Mouse (Mus musculus): ENCODE measurements at regions not wholly inside any gene's neighbourhood (a gene's known extent, or its start where the extent isn't known, plus 50 kb on each side); places are given as distances from the start of the nearest gene placed in this dataset.
A peak's percentile ranks its signal among the peaks of the same experiment; 100 is the strongest.

GRCm38 (mm10) chr4:137216908-137217497, 60.3 kb upstream of the Wnt4 start:
- Histone ChIP-seq H3K27me3 (ENCODE audit: control insufficient read depth, insufficient read depth, low read length) (no peaks in the 10 kb centered on the region), H3K4me2 (replicated peaks; ENCODE audit: low read depth, low read length) (no peak overlapping the region), H3K4me1 (ENCODE audit: control insufficient read depth, insufficient read depth, low read length) (peaks cover 11% of the 10 kb centered on the region), H3K4me3 (ENCODE audit: low read length) (no peak overlapping the region), H3K9me3 (ENCODE audit: control insufficient read depth, low read length) (no peaks in the 10 kb centered on the region), H3K27ac (ENCODE audit: low read depth, low read length) (no peak overlapping the region), H3K36me3 (ENCODE audit: control insufficient read depth, insufficient read depth, low read length) (no peaks in the 10 kb centered on the region), H3K9ac (ENCODE audit: low read depth, low read length) (no peak overlapping the region)
- ATAC-seq (ENCODE audit: low FRiP score, low TSS enrichment), result peak; percentile 90
- WGBS, result 28% methylated on average over 9 of the region's 9 CpGs

- Histone ChIP-seq H3K4me3 (ENCODE audit: low read length) (no peak overlapping the region), H3K4me2 (replicated peaks; ENCODE audit: low read depth, low read length) (no peak overlapping the region), H3K27me3 (ENCODE audit: control insufficient read depth, insufficient read depth, low read length) (no peaks in the 10 kb centered on the region), H3K36me3 (ENCODE audit: control insufficient read depth, insufficient read depth, low read length) (no peaks in the 10 kb centered on the region), H3K27ac (ENCODE audit: low read depth, low read length) (no peak overlapping the region), H3K4me1 (ENCODE audit: control insufficient read depth, insufficient read depth, low read length) (peaks cover 20% of the 10 kb centered on the region), H3K9me3 (ENCODE audit: control insufficient read depth, low read length) (no peaks in the 10 kb centered on the region), H3K9ac (ENCODE audit: low read depth, low read length) (no peak overlapping the region)
- no peak for ATAC-seq (ENCODE audit: low FRiP score, low TSS enrichment)
- 73% methylated on average over 8 of the region's 8 CpGs for WGBS
Measured at GRCm38 (mm10) chr4:137214573-137214972, 62.7 kb upstream of the Wnt4 start.

GRCm38 (mm10) chr4:137212846-137213245, 64.4 kb upstream of the Wnt4 start:
- 37% methylated on average over 9 of the region's 9 CpGs for WGBS
- no peaks in the 10 kb centered on the region for H3K36me3 ChIP-seq (ENCODE audit: control insufficient read depth, insufficient read depth, low read length)
- no peak overlapping the region for H3K9ac ChIP-seq (ENCODE audit: low read depth, low read length)
- peaks cover 24% of the 10 kb centered on the region for H3K4me1 ChIP-seq (ENCODE audit: control insufficient read depth, insufficient read depth, low read length)
- H3K4me2 ChIP-seq (replicated peaks; ENCODE audit: low read depth, low read length), result no peak overlapping the region
- no peak overlapping the region for H3K27ac ChIP-seq (ENCODE audit: low read depth, low read length)
- H3K27me3 ChIP-seq (ENCODE audit: control insufficient read depth, insufficient read depth, low read length), result no peaks in the 10 kb centered on the region
- no peak overlapping the region for H3K4me3 ChIP-seq (ENCODE audit: low read length)
- no peaks in the 10 kb centered on the region for H3K9me3 ChIP-seq (ENCODE audit: control insufficient read depth, low read length)
- ATAC-seq (ENCODE audit: low FRiP score, low TSS enrichment), result peak; percentile 32

GRCm38 (mm10) chr4:137212106-137212505, 65.2 kb upstream of the Wnt4 start:
- H3K4me1 ChIP-seq (ENCODE audit: control insufficient read depth, insufficient read depth, low read length), result peaks cover 25% of the 10 kb centered on the region
- WGBS, result 34% methylated on average over 14 of the region's 14 CpGs
- no peak overlapping the region for H3K4me2 ChIP-seq (replicated peaks; ENCODE audit: low read depth, low read length)
- no peak overlapping the region; the same call in 1 of the 2 replicates for H3K27ac ChIP-seq (ENCODE audit: low read depth, low read length)
- no peak for ATAC-seq (ENCODE audit: low FRiP score, low TSS enrichment)
- H3K36me3 ChIP-seq (ENCODE audit: control insufficient read depth, insufficient read depth, low read length), result no peaks in the 10 kb centered on the region
- no peak overlapping the region for H3K4me3 ChIP-seq (ENCODE audit: low read length)
- no peaks in the 10 kb centered on the region for H3K9me3 ChIP-seq (ENCODE audit: control insufficient read depth, low read length)
- no peaks in the 10 kb centered on the region for H3K27me3 ChIP-seq (ENCODE audit: control insufficient read depth, insufficient read depth, low read length)
- no peak overlapping the region for H3K9ac ChIP-seq (ENCODE audit: low read depth, low read length)

GRCm38 (mm10) chr4:137211288-137211687, 66.0 kb upstream of the Wnt4 start:
- no peak overlapping the region for H3K9ac ChIP-seq (ENCODE audit: low read depth, low read length)
- no peak overlapping the region for H3K4me3 ChIP-seq (ENCODE audit: low read length)
- ATAC-seq (ENCODE audit: low FRiP score, low TSS enrichment), result no peak
- no peaks in the 10 kb centered on the region for H3K9me3 ChIP-seq (ENCODE audit: control insufficient read depth, low read length)
- H3K4me2 ChIP-seq (replicated peaks; ENCODE audit: low read depth, low read length), result no peak overlapping the region
- H3K4me1 ChIP-seq (ENCODE audit: control insufficient read depth, insufficient read depth, low read length), result peaks cover 21% of the 10 kb centered on the region
- no peak overlapping the region for H3K27ac ChIP-seq (ENCODE audit: low read depth, low read length)
- no peaks in the 10 kb centered on the region for H3K36me3 ChIP-seq (ENCODE audit: control insufficient read depth, insufficient read depth, low read length)
- no peaks in the 10 kb centered on the region for H3K27me3 ChIP-seq (ENCODE audit: control insufficient read depth, insufficient read depth, low read length)
- WGBS, result 61% methylated on average over 4 of the region's 4 CpGs

- Histone ChIP-seq H3K36me3 (ENCODE audit: control insufficient read depth, insufficient read depth, low read length) (no peaks in the 10 kb centered on the region), H3K4me1 (ENCODE audit: control insufficient read depth, insufficient read depth, low read length) (peaks cover 20% of the 10 kb centered on the region), H3K9ac (ENCODE audit: low read depth, low read length) (no peak overlapping the region), H3K4me2 (replicated peaks; ENCODE audit: low read depth, low read length) (no peak overlapping the region), H3K27me3 (ENCODE audit: control insufficient read depth, insufficient read depth, low read length) (no peaks in the 10 kb centered on the region), H3K4me3 (ENCODE audit: low read length) (no peak overlapping the region), H3K27ac (ENCODE audit: low read depth, low read length) (no peak overlapping the region), H3K9me3 (ENCODE audit: control insufficient read depth, low read length) (no peaks in the 10 kb centered on the region)
- WGBS, result 74% methylated on average over 4 of the region's 4 CpGs
- no peak for ATAC-seq (ENCODE audit: low FRiP score, low TSS enrichment)
Measured at GRCm38 (mm10) chr4:137210525-137210924, 66.8 kb upstream of the Wnt4 start.

- Histone ChIP-seq H3K36me3 (ENCODE audit: control insufficient read depth, insufficient read depth, low read length) (no peaks in the 10 kb centered on the region), H3K9me3 (ENCODE audit: control insufficient read depth, low read length) (no peaks in the 10 kb centered on the region), H3K4me1 (ENCODE audit: control insufficient read depth, insufficient read depth, low read length) (no peaks in the 10 kb centered on the region), H3K27me3 (ENCODE audit: control insufficient read depth, insufficient read depth, low read length) (no peaks in the 10 kb centered on the region), H3K27ac (ENCODE audit: low read depth, low read length) (no peak overlapping the region), H3K4me3 (ENCODE audit: low read length) (no peak overlapping the region), H3K4me2 (replicated peaks; ENCODE audit: low read depth, low read length) (no peak overlapping the region), H3K9ac (ENCODE audit: low read depth, low read length) (no peak overlapping the region)
- 82% methylated on average over 7 of the region's 7 CpGs for WGBS
- no peak; the same call in 1 of the 2 replicates for ATAC-seq (ENCODE audit: low FRiP score, low TSS enrichment)
Measured at GRCm38 (mm10) chr4:137200968-137201367, 76.3 kb upstream of the Wnt4 start.

GRCm38 (mm10) chr4:137200426-137200825, 76.9 kb upstream of the Wnt4 start:
- Histone ChIP-seq H3K27me3 (ENCODE audit: control insufficient read depth, insufficient read depth, low read length) (no peaks in the 10 kb centered on the region), H3K4me3 (ENCODE audit: low read length) (no peak overlapping the region), H3K27ac (ENCODE audit: low read depth, low read length) (no peak overlapping the region), H3K9me3 (ENCODE audit: control insufficient read depth, low read length) (no peaks in the 10 kb centered on the region), H3K9ac (ENCODE audit: low read depth, low read length) (0 out of 2 replicates have a peak overlapping the region, but pooled peaks have one; percentile 18), H3K4me2 (replicated peaks; ENCODE audit: low read depth, low read length) (no peak overlapping the region), H3K4me1 (ENCODE audit: control insufficient read depth, insufficient read depth, low read length) (no peaks in the 10 kb centered on the region), H3K36me3 (ENCODE audit: control insufficient read depth, insufficient read depth, low read length) (no peaks in the 10 kb centered on the region)
- 64% methylated on average over 9 of the region's 9 CpGs for WGBS
- ATAC-seq (ENCODE audit: low FRiP score, low TSS enrichment), result no peak

GRCm38 (mm10) chr4:137196491-137196974, 80.8 kb upstream of the Wnt4 start:
- H3K9me3 ChIP-seq (ENCODE audit: control insufficient read depth, low read length), result no peaks in the 10 kb centered on the region
- H3K36me3 ChIP-seq (ENCODE audit: control insufficient read depth, insufficient read depth, low read length), result no peaks in the 10 kb centered on the region
- WGBS, result 43% methylated on average over 5 of the region's 5 CpGs
- ATAC-seq (ENCODE audit: low FRiP score, low TSS enrichment), result no peak
- H3K4me2 ChIP-seq (replicated peaks; ENCODE audit: low read depth, low read length), result no peak overlapping the region
- no peak overlapping the region for H3K4me3 ChIP-seq (ENCODE audit: low read length)
- H3K27me3 ChIP-seq (ENCODE audit: control insufficient read depth, insufficient read depth, low read length), result no peaks in the 10 kb centered on the region
- H3K4me1 ChIP-seq (ENCODE audit: control insufficient read depth, insufficient read depth, low read length), result no peaks in the 10 kb centered on the region
- no peak overlapping the region for H3K9ac ChIP-seq (ENCODE audit: low read depth, low read length)
- H3K27ac ChIP-seq (ENCODE audit: low read depth, low read length), result no peak overlapping the region
